Mouse (Mus musculus) stomach, postnatal 0 days (tissue): ENCODE measurements around the gene Zdhhc21. TPM values are rescaled to one million over a fixed set of nuclear protein-coding genes. Genes with fewer than 3 reads are reported as not detected.

Source experiments
- ATAC-seq: fragments of 200-750 bp; cut with Nextera tagmentation; 2 replicates; pipeline ENCODE4 v1.8.0; 2017; ENCODE audit not compliant: low FRiP score, low TSS enrichment
- DNase-seq: peaks from one replicate; pipeline ENCODE4 v3.0.0-alpha.2; 2016; ENCODE audit warnings: low spot score
- H3K27ac ChIP-seq: fragments of 300-500 bp; sonication (generic); replicated peaks from 2 replicates; pipeline ENCODE4 v1.5.1; 2014; ENCODE audit warnings: mild to moderate bottlenecking, control low read depth
- H3K27me3 ChIP-seq: fragments of 300-500 bp; sonication (generic); 2 replicates; pipeline ENCODE4 v1.6.1; 2014; ENCODE audit warnings: low read length; ENCODE audit not compliant: control insufficient read depth, insufficient read depth
- H3K36me3 ChIP-seq: fragments of 300-500 bp; sonication (generic); 2 replicates; pipeline ENCODE4 v1.6.1; 2014; ENCODE audit warnings: low read length, mixed read lengths; ENCODE audit not compliant: control insufficient read depth, insufficient read depth
- H3K4me1 ChIP-seq: fragments of 300-500 bp; sonication (generic); replicated peaks from 2 replicates; pipeline ENCODE4 v1.6.1; 2014; ENCODE audit warnings: antibody characterized with exemption; ENCODE audit not compliant: control insufficient read depth, insufficient read depth
- H3K4me2 ChIP-seq: fragments of 300-500 bp; sonication (generic); replicated peaks from 2 replicates; pipeline ENCODE4 v1.6.1; 2014; ENCODE audit warnings: low read depth, mild to moderate bottlenecking, control low read depth, moderate library complexity
- H3K4me3 ChIP-seq: fragments of 300-500 bp; sonication (generic); 2 replicates; pipeline ENCODE4 v1.5.1; 2014; ENCODE audit warnings: low read depth, low read length, control low read depth
- H3K9ac ChIP-seq: fragments of 300-500 bp; sonication (generic); 2 replicates; pipeline ENCODE4 v1.6.1; 2014; ENCODE audit warnings: mild to moderate bottlenecking, low read length, control low read depth, mixed read lengths
- H3K9me3 ChIP-seq: fragments of 300-500 bp; sonication (generic); 2 replicates; pipeline ENCODE4 v1.6.1; 2016; ENCODE audit warnings: low read length; ENCODE audit not compliant: control insufficient read depth
- CTCF ChIP-seq: IDR thresholded peaks from 2 replicates; pipeline ENCODE4 v1.5.1; 2016; ENCODE audit warnings: antibody characterized with exemption, low read depth, mild to moderate bottlenecking, moderate library complexity
- EP300 ChIP-seq: optimal IDR thresholded peaks from 2 replicates; pipeline ENCODE3; 2016; ENCODE audit warnings: antibody characterized with exemption
- WGBS: fragments of 180-500 bp; shearing (Covaris S2); extraction: QIAGEN DNeasy Blood & Tissue Kit; methylation state at CpG from one replicate; pipeline ENCODE4 v1.1.7; 2014; 5-methylcytosine and 5-hydroxymethylcytosine counted together
- polyA plus RNA-seq: library from polyadenylated mRNA; unstranded; fragments of >200 nt; fragmentation: Nextera tagmentation; extraction: Ambion mirVana; gene quantifications from 2 replicates; pipeline ENCODE4 v1.2.1, GENCODE M21; 2015

The Zdhhc21 gene
- polyA plus RNA-seq, 1 experiment from 2014 or later = 10.4 TPM

- Histone ChIP-seq H3K4me1 (0 out of 2 replicates have a peak, but pooled peaks cover 3% of the 10 kb centered on the region), H3K27ac (no peak overlapping the region; the same call in 1 of the 2 replicates), H3K27me3 (no peaks in the 10 kb centered on the region), H3K4me3 (no peak overlapping the region), H3K4me2 (no peak overlapping the region), H3K9me3 (no peaks in the 10 kb centered on the region), H3K36me3 (no peaks in the 10 kb centered on the region), H3K9ac (no peak overlapping the region)
- no peak for DNase-seq
- 32% methylated on average over 3 of the region's 3 CpGs for WGBS
- no peak for ATAC-seq
- TF ChIP-seq EP300 (no peak), CTCF (no peak)
Observed at GRCm38 (mm10) chr4:82860566-82860965, 808 bp upstream of the Zdhhc21 start.

GRCm38 (mm10) chr4:82858431-82859010 lies 1.2 kb downstream of the Zdhhc21 start:
- H3K4me2 ChIP-seq = peak overlapping the region; percentile 79
- TF ChIP-seq EP300 (no peak), CTCF (no peak)
- 0 out of 2 replicates have a peak, but pooled peaks cover 3% of the 10 kb centered on the region for H3K4me1 ChIP-seq
- ATAC-seq = no peak
- DNase-seq = no peak
- H3K9ac ChIP-seq = peak overlapping the region; percentile 90
- peak overlapping the region; percentile 90; the same call in 1 of the 2 replicates for H3K27ac ChIP-seq
- H3K9me3 ChIP-seq = no peaks in the 10 kb centered on the region
- peak overlapping the region; percentile 86 for H3K4me3 ChIP-seq
- no peaks in the 10 kb centered on the region for H3K27me3 ChIP-seq
- H3K36me3 ChIP-seq = no peaks in the 10 kb centered on the region
- 34% methylated on average over 4 of the region's 4 CpGs for WGBS

- DNase-seq = no peak
- WGBS = 85% methylated on average over 3 of the region's 3 CpGs
- no peaks in the 10 kb centered on the region for H3K9me3 ChIP-seq
- no peak for ATAC-seq
- 0 out of 2 replicates have a peak, but pooled peaks cover 3% of the 10 kb centered on the region for H3K4me1 ChIP-seq
- H3K27ac ChIP-seq = no peak overlapping the region
- no peak for TF ChIP-seq EP300
- no peak for TF ChIP-seq CTCF
- no peaks in the 10 kb centered on the region for H3K27me3 ChIP-seq
- no peak overlapping the region for H3K9ac ChIP-seq
- H3K4me2 ChIP-seq = no peak overlapping the region
- H3K4me3 ChIP-seq = no peak overlapping the region
- no peaks in the 10 kb centered on the region for H3K36me3 ChIP-seq
Observed at GRCm38 (mm10) chr4:82856986-82857385, 2.8 kb downstream of the Zdhhc21 start.

- Histone ChIP-seq H3K9ac (no peak overlapping the region), H3K27me3 (no peaks in the 10 kb centered on the region), H3K36me3 (no peaks in the 10 kb centered on the region), H3K4me3 (no peak overlapping the region), H3K27ac (no peak overlapping the region), H3K9me3 (no peaks in the 10 kb centered on the region), H3K4me1 (0 out of 2 replicates have a peak, but pooled peaks cover 3% of the 10 kb centered on the region), H3K4me2 (no peak overlapping the region)
- DNase-seq = no peak
- ATAC-seq = no peak
- 83% methylated on average over 2 of the region's 2 CpGs for WGBS
- TF ChIP-seq EP300 (no peak), CTCF (no peak)
Observed at GRCm38 (mm10) chr4:82853809-82854208, 5.9 kb downstream of the Zdhhc21 start.

GRCm38 (mm10) chr4:82848552-82849234 lies 11.1 kb downstream of the Zdhhc21 start:
- 51% methylated on average over 5 of the region's 5 CpGs for WGBS
- no peak overlapping the region for H3K4me3 ChIP-seq
- no peak overlapping the region for H3K9ac ChIP-seq
- no peak for DNase-seq
- H3K27me3 ChIP-seq = no peaks in the 10 kb centered on the region
- H3K9me3 ChIP-seq = no peaks in the 10 kb centered on the region
- TF ChIP-seq EP300 = no peak
- no peak for TF ChIP-seq CTCF
- H3K4me2 ChIP-seq = no peak overlapping the region
- no peak overlapping the region for H3K27ac ChIP-seq
- no peaks in the 10 kb centered on the region for H3K4me1 ChIP-seq
- 0 out of 2 replicates have a peak, but pooled peaks cover 3% of the 10 kb centered on the region for H3K36me3 ChIP-seq
- peak; percentile 67; the same call in 1 of the 2 replicates for ATAC-seq
